Mouse (Mus musculus) R1 (cell line): Measurements from ENCODE around the gene Zc3h7b.

ENCODE experiments used
- DNase-seq: peaks from one replicate; pipeline ENCODE4 v3.0.0-alpha.2; 2018; ENCODE audit warnings: low read depth, low spot score

Gene Zc3h7b

DNA sequence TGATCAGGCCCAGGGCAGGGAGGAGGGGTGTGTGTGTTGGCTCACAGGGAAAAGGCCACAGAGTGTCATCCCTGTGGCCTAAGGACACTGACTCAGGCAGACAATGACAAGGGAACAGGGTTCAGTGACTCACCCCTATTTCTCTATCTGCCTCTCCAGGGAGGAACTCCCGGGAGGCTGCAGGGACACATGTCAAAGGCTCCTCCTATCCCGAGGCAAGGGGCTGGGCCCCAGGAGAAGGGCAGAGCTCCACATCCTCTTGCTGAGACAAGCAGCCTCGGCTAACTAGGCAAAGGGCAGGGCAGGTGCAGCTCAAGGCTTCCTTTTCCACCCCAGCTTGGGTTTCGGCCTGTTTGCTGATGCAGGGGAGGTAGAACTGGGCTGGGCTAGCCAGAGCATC, 100.9 kb downstream of the Zc3h7b start:
- DNase-seq = peak; percentile 48
